Mouse (Mus musculus): ENCODE data around the gene Cyp2c23. TPM values are rescaled to one million over a fixed set of nuclear protein-coding genes. Genes with fewer than 3 reads are reported as not detected.

The Cyp2c23 gene
- polyA plus RNA-seq, 1 experiment from 2014 or later = not detected

DNA sequence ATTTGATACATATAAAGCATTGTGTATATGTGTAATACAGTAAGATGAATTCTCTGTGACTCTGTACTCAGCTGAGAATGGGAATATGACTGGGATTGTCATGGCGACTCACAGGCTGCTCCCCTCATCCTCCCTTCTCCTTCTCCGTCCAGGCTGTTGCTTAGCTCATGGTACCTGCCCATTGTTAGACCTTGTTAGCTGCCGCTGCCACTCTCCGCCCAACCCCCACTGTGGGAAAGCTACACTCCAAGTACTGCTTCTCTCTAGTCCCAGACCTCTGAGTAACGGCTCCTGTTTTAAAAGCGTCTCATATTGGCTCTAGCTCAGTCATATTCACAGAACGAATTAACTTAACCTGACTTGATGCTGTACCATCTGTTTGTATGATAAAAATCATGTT, 9.3 kb downstream of the Cyp2c23 start:
- Histone ChIP-seq H3K27me3 (replicated peaks) (no peaks in the 10 kb centered on the region), H3K9ac (no peak overlapping the region), H3K4me3 (no peak overlapping the region), H3K36me3 (replicated peaks) (no peaks in the 10 kb centered on the region), H3K9me3 (no peaks in the 10 kb centered on the region), H3K27ac (no peak overlapping the region), H3K4me2 (no peak overlapping the region), H3K4me1 (no peaks in the 10 kb centered on the region)
- ATAC-seq (replicated peaks) = no peak
- WGBS = 64% methylated on average over 7 of the region's 7 CpGs

DNA sequence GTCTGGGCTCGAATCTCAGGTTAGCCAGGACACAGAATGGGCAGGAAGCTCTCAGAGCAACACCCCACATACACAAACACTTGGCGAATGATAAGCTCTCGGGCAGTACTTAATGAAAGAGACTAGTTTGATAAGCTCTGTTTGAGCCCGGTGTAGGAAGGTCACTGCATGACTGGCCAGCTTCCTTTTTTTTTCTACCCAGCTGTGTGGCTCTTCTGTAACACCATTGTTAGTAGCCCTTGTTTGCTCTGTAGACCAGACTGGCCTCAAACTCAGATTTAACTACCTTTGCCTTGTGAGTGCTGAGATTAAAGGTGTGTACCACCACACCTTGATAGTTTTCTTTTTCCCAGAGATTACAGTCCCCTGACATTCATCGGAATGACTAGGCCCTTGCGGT, 15.1 kb downstream of the Cyp2c23 start:
- Histone ChIP-seq H3K27me3 (replicated peaks) (no peaks in the 10 kb centered on the region), H3K4me2 (no peak overlapping the region), H3K4me1 (no peaks in the 10 kb centered on the region), H3K27ac (no peak overlapping the region), H3K4me3 (no peak overlapping the region), H3K36me3 (replicated peaks) (no peaks in the 10 kb centered on the region), H3K9me3 (no peaks in the 10 kb centered on the region), H3K9ac (no peak overlapping the region)
- no peak for ATAC-seq (replicated peaks)
- WGBS = 85% methylated on average over 6 of the region's 6 CpGs

DNA sequence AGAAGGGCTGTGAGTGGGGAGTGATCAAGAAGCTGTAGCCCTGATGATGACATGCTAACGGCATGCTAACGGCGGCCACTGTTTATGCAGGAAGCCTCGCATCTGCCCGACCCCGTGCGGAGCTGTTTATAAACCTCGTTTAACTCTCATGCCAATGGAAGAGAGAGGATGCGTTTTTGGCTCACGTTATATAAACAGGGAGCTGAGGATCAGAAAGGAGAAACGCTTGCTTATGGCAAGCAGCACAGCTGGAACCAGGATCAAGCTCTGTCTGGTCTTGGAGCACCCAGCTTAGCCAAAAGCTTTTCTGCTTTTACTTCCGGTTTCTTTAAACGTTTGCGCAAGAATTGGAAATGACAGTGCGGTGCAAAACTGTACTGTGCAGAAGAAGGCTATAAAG, 20.2 kb downstream of the Cyp2c23 start:
- Histone ChIP-seq H3K9me3 (no peaks in the 10 kb centered on the region), H3K4me2 (no peak overlapping the region)
- ATAC-seq (replicated peaks) = no peak

DNA sequence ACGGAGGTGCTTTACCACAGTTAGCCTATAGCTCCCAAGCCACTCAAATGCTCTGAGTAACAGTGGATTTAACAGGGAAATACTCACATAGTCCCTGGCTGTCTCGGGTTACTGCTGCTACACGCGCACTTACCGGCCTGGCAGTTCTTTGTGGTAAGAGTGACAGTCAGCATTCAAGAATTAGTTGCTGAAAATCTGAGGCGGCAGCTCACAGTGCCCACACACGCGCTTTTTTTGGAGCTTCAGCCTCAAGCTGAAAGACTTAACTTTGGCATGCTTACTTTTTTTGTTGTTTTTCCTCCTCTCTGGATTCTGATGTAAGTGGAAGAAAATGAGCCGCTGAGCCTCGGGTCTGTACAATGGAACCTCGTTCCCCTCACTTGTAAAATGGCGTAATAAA, 21.8 kb downstream of the Cyp2c23 start:
- no peak overlapping the region for H3K4me3 ChIP-seq
- no peaks in the 10 kb centered on the region for H3K27me3 ChIP-seq (replicated peaks)
- H3K27ac ChIP-seq = no peak overlapping the region
- WGBS = 46% methylated on average over 12 of the region's 12 CpGs
- no peaks in the 10 kb centered on the region for H3K9me3 ChIP-seq
- H3K9ac ChIP-seq = no peak overlapping the region
- H3K4me1 ChIP-seq = no peaks in the 10 kb centered on the region
- H3K36me3 ChIP-seq (replicated peaks) = no peaks in the 10 kb centered on the region
- H3K4me2 ChIP-seq = no peak overlapping the region
- ATAC-seq (replicated peaks) = no peak

More for the DNA sequence above, 20.2 kb downstream of the Cyp2c23 start:
- 78% methylated on average over 15 of the region's 15 CpGs for WGBS
- no peaks in the 10 kb centered on the region for H3K4me1 ChIP-seq
- no peak overlapping the region for H3K9ac ChIP-seq
- no peaks in the 10 kb centered on the region for H3K27me3 ChIP-seq (replicated peaks)
- no peak overlapping the region for H3K4me3 ChIP-seq
- H3K36me3 ChIP-seq (replicated peaks) = no peaks in the 10 kb centered on the region
- no peak overlapping the region for H3K27ac ChIP-seq

DNA sequence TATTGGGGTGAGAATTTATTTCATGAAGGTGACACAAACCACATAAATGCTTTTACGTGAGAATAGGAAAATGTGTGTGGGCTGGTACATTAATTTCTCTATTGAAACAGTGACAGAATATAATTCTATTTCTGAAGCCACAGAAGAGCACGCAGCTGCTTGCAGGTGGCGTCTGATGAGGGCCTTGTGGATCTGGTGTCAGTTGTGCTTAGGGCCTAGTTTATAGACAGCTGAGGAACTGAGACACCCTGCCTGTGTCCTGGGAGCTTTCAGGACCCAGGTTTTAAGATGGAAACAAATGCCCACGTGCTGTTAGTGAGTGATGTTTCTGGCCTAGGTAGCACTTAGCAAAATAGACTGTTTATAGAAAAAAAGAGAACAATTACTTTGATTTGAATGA, 24.0 kb downstream of the Cyp2c23 start:
- Histone ChIP-seq H3K4me2 (no peak overlapping the region), H3K4me3 (no peak overlapping the region), H3K36me3 (replicated peaks) (no peaks in the 10 kb centered on the region), H3K27ac (no peak overlapping the region), H3K4me1 (no peaks in the 10 kb centered on the region), H3K9ac (no peak overlapping the region), H3K9me3 (no peaks in the 10 kb centered on the region), H3K27me3 (replicated peaks) (no peaks in the 10 kb centered on the region)
- no peak for ATAC-seq (replicated peaks)
- 78% methylated on average over 4 of the region's 4 CpGs for WGBS

DNA sequence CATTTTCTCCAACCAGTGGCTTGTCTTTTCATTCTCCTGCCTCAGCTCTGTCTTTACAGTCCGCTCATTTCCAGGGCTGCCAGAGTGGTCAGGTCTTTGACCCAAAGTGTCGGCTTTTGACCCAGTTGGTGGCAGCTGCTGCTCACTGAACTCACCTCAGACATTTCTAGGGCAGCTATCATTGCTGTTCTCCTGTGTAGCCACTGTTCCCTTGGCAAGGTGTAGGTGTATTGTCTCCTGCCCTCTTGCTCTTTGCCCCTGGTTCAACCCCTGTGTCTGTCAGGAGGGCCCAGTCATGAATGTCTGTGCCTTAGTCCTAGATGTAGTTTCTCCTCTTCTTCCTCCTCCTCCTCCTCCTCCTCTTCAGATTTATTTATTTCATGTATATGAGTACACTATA, 24.7 kb downstream of the Cyp2c23 start:
- 87% methylated on average over 2 of the region's 2 CpGs for WGBS
- Histone ChIP-seq H3K36me3 (replicated peaks) (no peaks in the 10 kb centered on the region), H3K4me1 (no peaks in the 10 kb centered on the region), H3K9me3 (no peaks in the 10 kb centered on the region), H3K9ac (no peak overlapping the region), H3K4me3 (no peak overlapping the region), H3K4me2 (no peak overlapping the region), H3K27ac (no peak overlapping the region), H3K27me3 (replicated peaks) (no peaks in the 10 kb centered on the region)
- no peak for ATAC-seq (replicated peaks)

DNA sequence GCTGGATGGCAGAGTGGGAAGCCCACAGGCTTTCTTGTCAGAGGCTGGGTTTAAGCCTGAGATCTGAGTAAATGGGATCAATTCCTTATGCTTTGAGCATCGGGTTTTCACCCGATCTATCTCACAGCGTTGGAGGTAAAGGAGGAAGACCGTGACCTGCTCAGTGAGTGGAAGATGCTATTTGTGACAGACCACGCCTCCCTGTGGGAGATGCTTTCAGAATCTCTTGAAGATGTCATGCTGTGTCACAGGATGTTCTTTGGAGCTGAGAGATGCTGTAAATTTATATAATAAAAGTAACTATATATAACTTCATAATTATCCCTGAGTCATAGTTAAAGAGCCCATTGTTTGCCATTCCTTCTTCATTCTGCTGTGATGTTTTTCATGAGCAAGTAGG, 28.3 kb downstream of the Cyp2c23 start:
- no peaks in the 10 kb centered on the region for H3K27me3 ChIP-seq (replicated peaks)
- H3K27ac ChIP-seq = no peak overlapping the region
- no peaks in the 10 kb centered on the region for H3K36me3 ChIP-seq (replicated peaks)
- no peak overlapping the region for H3K4me3 ChIP-seq
- no peak for ATAC-seq (replicated peaks)
- WGBS = 75% methylated on average over 5 of the region's 5 CpGs
- H3K4me2 ChIP-seq = no peak overlapping the region
- no peaks in the 10 kb centered on the region for H3K4me1 ChIP-seq
- no peaks in the 10 kb centered on the region for H3K9me3 ChIP-seq
- H3K9ac ChIP-seq = no peak overlapping the region

DNA sequence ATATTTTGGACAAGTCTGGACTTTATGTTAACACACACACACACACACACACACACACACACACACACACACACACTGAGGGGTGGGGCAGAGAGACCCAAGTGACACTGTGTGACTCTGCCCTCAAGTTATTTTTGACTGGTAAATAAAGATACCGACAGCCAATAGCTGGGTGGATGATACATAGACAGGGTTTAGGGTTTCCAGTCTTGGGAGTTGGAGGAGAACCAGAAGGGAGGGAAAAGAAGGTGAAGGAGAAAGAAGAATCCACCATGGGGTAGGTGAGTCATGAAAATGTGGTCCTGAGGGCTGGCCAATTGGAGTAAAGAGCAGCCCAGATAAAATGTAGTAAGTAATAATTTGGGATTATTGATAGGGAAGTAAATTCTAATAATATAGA, 28.9 kb downstream of the Cyp2c23 start:
- ATAC-seq (replicated peaks) = no peak
- Histone ChIP-seq H3K27me3 (replicated peaks) (no peaks in the 10 kb centered on the region), H3K27ac (no peak overlapping the region), H3K4me2 (no peak overlapping the region), H3K9ac (no peak overlapping the region), H3K4me3 (no peak overlapping the region), H3K4me1 (no peaks in the 10 kb centered on the region), H3K9me3 (no peaks in the 10 kb centered on the region), H3K36me3 (replicated peaks) (no peaks in the 10 kb centered on the region)
- 89% methylated on average over 1 of the region's 1 CpGs for WGBS

DNA sequence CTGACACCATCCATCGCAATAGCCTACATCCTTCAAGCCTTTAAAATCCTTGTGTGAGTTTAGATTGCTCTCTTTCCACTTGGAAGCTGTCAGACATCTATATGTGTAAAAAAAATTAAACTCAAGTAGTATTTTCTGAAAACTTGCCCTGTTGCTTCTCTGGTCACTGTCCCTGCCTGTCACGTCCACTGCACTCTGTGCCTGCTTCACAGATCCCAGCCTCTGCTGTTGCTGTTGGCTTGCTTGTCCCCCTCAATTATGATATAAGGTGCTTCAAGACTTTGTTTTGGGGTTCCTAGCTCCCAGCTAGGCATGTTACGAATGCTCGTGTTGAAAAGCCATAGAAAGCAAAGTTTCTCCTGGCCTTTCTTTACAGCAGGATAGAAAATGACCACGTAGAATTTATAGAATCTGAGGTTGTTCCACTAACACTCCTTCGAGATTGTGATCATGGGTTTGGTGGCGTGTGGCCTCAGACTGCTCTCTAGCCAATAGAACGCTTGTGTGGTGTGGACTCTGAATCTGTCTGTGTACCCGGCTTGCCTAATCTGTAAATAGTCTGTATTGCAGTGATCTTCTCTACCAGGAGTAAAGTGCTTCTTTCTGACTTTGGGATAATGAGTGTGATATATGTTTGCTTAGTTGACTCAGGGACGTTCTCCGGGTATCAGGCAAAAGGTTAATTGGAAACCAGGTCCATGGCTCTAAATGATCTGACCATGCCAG, 30.0 kb downstream of the Cyp2c23 start:
- Histone ChIP-seq H3K27me3 (replicated peaks) (no peaks in the 10 kb centered on the region), H3K36me3 (replicated peaks) (no peaks in the 10 kb centered on the region), H3K27ac (no peak overlapping the region), H3K9me3 (no peaks in the 10 kb centered on the region), H3K9ac (no peak overlapping the region), H3K4me3 (no peak overlapping the region), H3K4me1 (no peaks in the 10 kb centered on the region), H3K4me2 (no peak overlapping the region)
- 87% methylated on average over 11 of the region's 11 CpGs for WGBS
- ATAC-seq (replicated peaks) = no peak

DNA sequence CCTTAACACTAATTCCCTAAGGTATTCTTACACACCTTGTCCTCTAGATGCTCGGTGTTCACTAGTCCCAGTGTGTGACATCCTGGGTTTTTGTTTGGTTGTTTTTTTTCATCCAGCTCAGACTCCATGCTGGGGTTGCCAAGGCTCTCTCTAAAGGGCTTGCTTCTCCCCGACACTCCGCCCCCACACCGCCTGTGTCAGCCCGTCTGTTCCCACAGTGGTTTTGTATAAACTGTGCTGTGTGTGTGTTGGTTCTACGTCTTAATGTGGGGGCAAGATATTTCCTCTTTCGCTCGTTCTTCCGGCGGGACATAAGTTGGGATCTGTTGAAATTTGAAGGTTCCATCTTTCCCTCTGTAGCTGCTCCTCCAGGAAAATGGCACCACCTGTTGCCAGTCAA, 30.9 kb downstream of the Cyp2c23 start:
- H3K9me3 ChIP-seq = no peaks in the 10 kb centered on the region
- WGBS = 85% methylated on average over 10 of the region's 10 CpGs
- H3K27ac ChIP-seq = no peak overlapping the region
- no peak overlapping the region for H3K9ac ChIP-seq
- no peaks in the 10 kb centered on the region for H3K4me1 ChIP-seq
- no peak overlapping the region for H3K4me2 ChIP-seq
- no peak overlapping the region for H3K4me3 ChIP-seq
- no peaks in the 10 kb centered on the region for H3K36me3 ChIP-seq (replicated peaks)
- ATAC-seq (replicated peaks) = no peak
- no peaks in the 10 kb centered on the region for H3K27me3 ChIP-seq (replicated peaks)

DNA sequence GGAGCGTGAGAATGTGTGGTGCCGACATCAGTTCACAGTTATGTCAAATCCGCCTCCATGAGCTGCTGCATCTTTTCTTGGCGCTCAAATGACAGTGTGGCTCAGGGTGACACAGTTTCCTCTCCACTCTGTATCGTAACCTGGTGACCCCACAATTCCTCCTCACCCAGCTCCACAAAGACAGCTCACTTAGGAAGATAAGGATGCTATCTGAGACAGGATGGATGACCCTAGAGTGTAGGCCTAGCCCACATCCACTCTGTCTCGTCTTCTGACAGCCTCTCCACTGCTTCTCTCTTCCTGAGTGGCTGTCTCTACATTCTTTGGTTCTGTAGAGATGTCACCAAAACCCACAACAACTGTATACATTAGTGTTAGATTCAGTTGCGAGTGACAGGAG, 33.6 kb downstream of the Cyp2c23 start:
- Histone ChIP-seq H3K4me2 (no peak overlapping the region), H3K36me3 (replicated peaks) (no peaks in the 10 kb centered on the region), H3K27ac (no peak overlapping the region), H3K9me3 (no peaks in the 10 kb centered on the region), H3K4me1 (no peaks in the 10 kb centered on the region), H3K27me3 (replicated peaks) (no peaks in the 10 kb centered on the region), H3K4me3 (no peak overlapping the region), H3K9ac (no peak overlapping the region)
- no peak for ATAC-seq (replicated peaks)
- WGBS = 78% methylated on average over 7 of the region's 7 CpGs

DNA sequence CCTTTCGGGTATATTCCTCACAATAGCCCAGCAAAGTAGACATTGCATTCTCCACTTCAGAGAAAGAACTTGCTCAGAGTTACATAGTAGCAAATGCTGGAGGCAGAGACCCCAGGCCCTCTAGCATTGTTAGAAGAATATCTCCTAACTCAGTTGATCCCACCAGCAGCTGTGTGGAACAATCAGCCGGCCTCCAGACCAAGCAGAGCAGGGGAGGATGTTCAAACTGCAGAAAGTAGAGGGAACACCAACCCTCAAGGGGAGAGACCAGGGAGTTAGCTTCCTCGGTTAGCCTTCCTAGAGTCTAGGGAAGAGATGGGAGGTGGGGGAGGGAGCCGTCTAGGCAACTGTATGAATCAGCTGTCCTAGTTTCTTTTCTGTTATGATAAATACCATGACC, 36.5 kb downstream of the Cyp2c23 start:
- no peaks in the 10 kb centered on the region for H3K27me3 ChIP-seq (replicated peaks)
- no peak overlapping the region for H3K4me3 ChIP-seq
- no peak overlapping the region for H3K4me2 ChIP-seq
- no peak for ATAC-seq (replicated peaks)
- H3K36me3 ChIP-seq (replicated peaks) = no peaks in the 10 kb centered on the region
- 76% methylated on average over 4 of the region's 4 CpGs for WGBS
- H3K27ac ChIP-seq = no peak overlapping the region
- H3K4me1 ChIP-seq = no peaks in the 10 kb centered on the region
- no peaks in the 10 kb centered on the region for H3K9me3 ChIP-seq
- no peak overlapping the region for H3K9ac ChIP-seq

DNA sequence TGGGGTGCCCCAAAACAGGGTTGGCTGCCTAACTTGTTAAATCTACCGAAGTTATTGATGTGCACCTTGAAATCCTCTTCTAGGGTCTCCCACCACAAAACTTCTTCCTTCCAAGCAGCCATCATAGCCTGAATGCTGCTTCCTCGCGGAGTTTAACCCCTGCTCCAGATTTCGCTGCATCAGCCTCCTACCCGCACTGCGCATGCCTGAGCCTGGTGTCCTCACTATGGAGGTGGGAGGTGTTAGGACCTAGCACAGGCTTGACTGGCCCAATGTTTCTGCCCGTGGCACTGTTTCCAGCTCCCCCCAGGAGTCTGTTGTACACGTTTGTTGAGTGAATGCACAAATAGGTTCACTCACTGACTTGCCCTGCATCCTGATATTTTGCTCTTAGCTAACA, 38.6 kb downstream of the Cyp2c23 start:
- Histone ChIP-seq H3K4me1 (no peaks in the 10 kb centered on the region), H3K27me3 (replicated peaks) (no peaks in the 10 kb centered on the region), H3K4me2 (no peak overlapping the region), H3K27ac (no peak overlapping the region), H3K36me3 (replicated peaks) (no peaks in the 10 kb centered on the region), H3K9ac (no peak overlapping the region), H3K4me3 (no peak overlapping the region), H3K9me3 (no peaks in the 10 kb centered on the region)
- ATAC-seq (replicated peaks) = no peak
- 84% methylated on average over 8 of the region's 8 CpGs for WGBS
